Mouse (Mus musculus): ENCODE measurements around the gene Xrcc6. TPM values are rescaled to one million over a fixed set of nuclear protein-coding genes. Genes with fewer than 3 reads are reported as not detected.

The Xrcc6 gene
- polyA plus RNA-seq, 1 experiment from 2014 or later, result 50.2 TPM

- H3K36me3 ChIP-seq (replicated peaks), result no peaks in the 10 kb centered on the region
- H3K4me3 ChIP-seq (replicated peaks), result no peak overlapping the region
- WGBS (ENCODE audit: insufficient replicate concordance), result 69% methylated on average over 9 of the region's 9 CpGs
- peaks cover 23% of the 10 kb centered on the region for H3K27me3 ChIP-seq
- ATAC-seq (ENCODE audit: insufficient read depth), result no peak
- H3K9ac ChIP-seq, result no peak overlapping the region
- no peaks in the 10 kb centered on the region for H3K9me3 ChIP-seq (replicated peaks)
- no peaks in the 10 kb centered on the region for H3K4me1 ChIP-seq (replicated peaks)
- no peak overlapping the region for H3K27ac ChIP-seq (replicated peaks)
- H3K4me2 ChIP-seq, result no peak overlapping the region
These were observed 98.0 kb downstream of the Xrcc6 start for GRCm38 (mm10) chr15:82085606-82086005.

GRCm38 (mm10) chr15:82086131-82086530 is 98.5 kb downstream of the Xrcc6 start:
- ATAC-seq (ENCODE audit: insufficient read depth), result no peak
- H3K27ac ChIP-seq (replicated peaks), result no peak overlapping the region
- H3K27me3 ChIP-seq, result peaks cover 23% of the 10 kb centered on the region
- H3K4me2 ChIP-seq, result no peak overlapping the region
- no peak overlapping the region for H3K4me3 ChIP-seq (replicated peaks)
- H3K9me3 ChIP-seq (replicated peaks), result no peaks in the 10 kb centered on the region
- 62% methylated on average over 12 of the region's 12 CpGs for WGBS (ENCODE audit: insufficient replicate concordance)
- H3K36me3 ChIP-seq (replicated peaks), result no peaks in the 10 kb centered on the region
- H3K4me1 ChIP-seq (replicated peaks), result no peaks in the 10 kb centered on the region
- H3K9ac ChIP-seq, result no peak overlapping the region

- Histone ChIP-seq H3K4me3 (replicated peaks) (no peak overlapping the region), H3K9ac (no peak overlapping the region), H3K4me2 (no peak overlapping the region), H3K27ac (replicated peaks) (no peak overlapping the region), H3K4me1 (replicated peaks) (no peaks in the 10 kb centered on the region), H3K9me3 (replicated peaks) (no peaks in the 10 kb centered on the region), H3K27me3 (peaks cover 23% of the 10 kb centered on the region), H3K36me3 (replicated peaks) (no peaks in the 10 kb centered on the region)
- 14% methylated on average over 10 of the region's 10 CpGs for WGBS (ENCODE audit: insufficient replicate concordance)
- ATAC-seq (ENCODE audit: insufficient read depth), result no peak
These were observed 99.6 kb downstream of the Xrcc6 start for GRCm38 (mm10) chr15:82087266-82087665.

Other genes starting within 250 kb of the Xrcc6 start
- 5.0 and 5.1 TPM in 2 replicates for gene Zc3h7b, start 242.8 kb upstream of the Xrcc6 start, polyA plus RNA-seq (2015; fragmentation: Nextera tagmentation; extraction: Ambion mirVana)
- 71.7 and 79.3 TPM in 2 replicates for gene Rangap1, start 242.3 kb upstream of the Xrcc6 start, polyA plus RNA-seq (2015; fragmentation: Nextera tagmentation; extraction: Ambion mirVana)
- 6.2 and 8.1 TPM in 2 replicates for gene Tef, start 185.4 kb upstream of the Xrcc6 start, polyA plus RNA-seq (2015; fragmentation: Nextera tagmentation; extraction: Ambion mirVana)
- 11.1 and 12.2 TPM in 2 replicates for gene Tob2, start 129.0 kb upstream of the Xrcc6 start, polyA plus RNA-seq (2015; fragmentation: Nextera tagmentation; extraction: Ambion mirVana)
- 91.3 and 103 TPM in 2 replicates for gene Phf5a, start 115.9 kb upstream of the Xrcc6 start, polyA plus RNA-seq (2015; fragmentation: Nextera tagmentation; extraction: Ambion mirVana)
- 98.9 and 107 TPM in 2 replicates for gene Aco2, start 115.5 kb upstream of the Xrcc6 start, polyA plus RNA-seq (2015; fragmentation: Nextera tagmentation; extraction: Ambion mirVana)
- gene Polr3h, start 61.6 kb upstream of the Xrcc6 start, polyA plus RNA-seq (2015; fragmentation: Nextera tagmentation; extraction: Ambion mirVana), result 56.9 and 68.4 TPM in 2 replicates
- 0.91 and 0.96 TPM in 2 replicates for gene Csdc2, start 51.1 kb upstream of the Xrcc6 start, polyA plus RNA-seq (2015; fragmentation: Nextera tagmentation; extraction: Ambion mirVana)
- 17.5 and 17.8 TPM in 2 replicates for gene Pmm1, start 26.9 kb upstream of the Xrcc6 start, polyA plus RNA-seq (2015; fragmentation: Nextera tagmentation; extraction: Ambion mirVana)
- gene 1700029P11Rik, start 7.3 kb upstream of the Xrcc6 start, polyA plus RNA-seq (2015; fragmentation: Nextera tagmentation; extraction: Ambion mirVana), result not detected in 2 replicates
- 10.3 and 11.8 TPM in 2 replicates for gene Desi1, start 46.0 kb downstream of the Xrcc6 start, polyA plus RNA-seq (2015; fragmentation: Nextera tagmentation; extraction: Ambion mirVana)
- gene Snu13, start 59.8 kb downstream of the Xrcc6 start, polyA plus RNA-seq (2015; fragmentation: Nextera tagmentation; extraction: Ambion mirVana), result 146 and 148 TPM in 2 replicates
- gene 4930407I10Rik, start 71.3 kb downstream of the Xrcc6 start, polyA plus RNA-seq (2015; fragmentation: Nextera tagmentation; extraction: Ambion mirVana), result not detected in 2 replicates
- gene Mei1, start 82.2 kb downstream of the Xrcc6 start, polyA plus RNA-seq (2015; fragmentation: Nextera tagmentation; extraction: Ambion mirVana), result not detected in 2 replicates
- gene Ccdc134, start 140.1 kb downstream of the Xrcc6 start, polyA plus RNA-seq (2015; fragmentation: Nextera tagmentation; extraction: Ambion mirVana), result 7.0 and 7.7 TPM in 2 replicates
- 53.6 and 61.3 TPM in 2 replicates for gene Srebf2, start 159.3 kb downstream of the Xrcc6 start, polyA plus RNA-seq (2015; fragmentation: Nextera tagmentation; extraction: Ambion mirVana)
- gene Shisa8, start 225.0 kb downstream of the Xrcc6 start, polyA plus RNA-seq (2015; fragmentation: Nextera tagmentation; extraction: Ambion mirVana), result 0.08 and 0.12 TPM in 2 replicates
- 0.40 and 0.79 TPM in 2 replicates for gene Tnfrsf13c, start 236.5 kb downstream of the Xrcc6 start, polyA plus RNA-seq (2015; fragmentation: Nextera tagmentation; extraction: Ambion mirVana)